Comparison of ENCODE assay signal across 16 mouse cellular contexts in genomic region chr9:69763681-69764585, GRCm38 (mm10). TPM values are rescaled to one million over a fixed set of nuclear protein-coding genes. Genes with fewer than 3 reads are reported as not detected.
DNase-seq lines count a peak whose midpoint lies in the region; ATAC-seq and TF ChIP-seq lines count a peak whose summit lies in the region.
"Had no signal": no experiment of that assay in that cellular context is flagged by ENCODE, and none has a peak within 500 bp of the region (broad histone marks: within the 10 kb centered on the region; RNA-seq: fewer than 3 reads in every experiment).

No protein-coding gene starts in this region.

- H3K27me3 ChIP-seq in hindbrain, embryonic 13.5 days = peaks cover 97% of the 10 kb centered on the region
- peaks cover 67% of the 10 kb centered on the region for H3K27me3 ChIP-seq in midbrain, embryonic 15.5 days (replicated peaks)
- H3K27me3 ChIP-seq in intestine, postnatal 0 days (replicated peaks; ENCODE audit: control insufficient read depth, insufficient read depth, low read length) = peaks cover 99% of the 10 kb centered on the region

- H3K4me2 ChIP-seq in hindbrain, embryonic 13.5 days = peak overlapping the region; percentile 52
- H3K4me2 ChIP-seq in midbrain, embryonic 15.5 days = peak overlapping the region; percentile 43
- H3K4me2 ChIP-seq in intestine, postnatal 0 days (replicated peaks; ENCODE audit: low read depth) = no peak overlapping the region
- H3K4me2 ChIP-seq: embryonic facial prominence, embryonic 13.5 days; heart, embryonic 12.5 days; intestine, embryonic 15.5 days; liver, embryonic 11.5 days had no signal

- H3K9me3 ChIP-seq in hindbrain, embryonic 13.5 days = no peaks in the 10 kb centered on the region
- H3K9me3 ChIP-seq in midbrain, embryonic 15.5 days = no peaks in the 10 kb centered on the region
- no peaks in the 10 kb centered on the region for H3K9me3 ChIP-seq in intestine, postnatal 0 days (ENCODE audit: control insufficient read depth)
- H3K9me3 ChIP-seq: embryonic facial prominence, embryonic 13.5 days; heart, embryonic 12.5 days; intestine, embryonic 15.5 days had no signal

- under 1% methylated on average over 25 of the region's 25 CpGs for WGBS in hindbrain, embryonic 13.5 days
- 1% methylated on average over 25 of the region's 25 CpGs for WGBS in midbrain, embryonic 15.5 days
- WGBS in intestine, postnatal 0 days = under 1% methylated on average over 25 of the region's 25 CpGs

- DNase-seq in heart, adult 11 months = peak; percentile 72
- DNase-seq in heart, postnatal 4 days = no peak
- DNase-seq in R1 (ENCODE audit: low read depth, low spot score) = peak; percentile 26
- DNase-seq in cerebellum, postnatal 14 days = no peak
- DNase-seq in adrenal gland, adult 2 months = no peak
- DNase-seq: adrenal gland, postnatal 10 days; lung, postnatal 14 days had no signal

- no peak for ATAC-seq in hindbrain, embryonic 13.5 days (ENCODE audit: low FRiP score)
- ATAC-seq in midbrain, embryonic 15.5 days (replicated peaks) = no peak
- ATAC-seq in intestine, postnatal 0 days = no peak
- ATAC-seq: intestine, embryonic 15.5 days had no signal

- H3K4me3 ChIP-seq in hindbrain, embryonic 13.5 days = peak overlapping the region; percentile 4; the same call in 1 of the 2 replicates
- H3K4me3 ChIP-seq in midbrain, embryonic 15.5 days = peak overlapping the region; percentile 22
- H3K4me3 ChIP-seq in intestine, postnatal 0 days (ENCODE audit: low read depth, low read length) = no peak overlapping the region
- H3K4me3 ChIP-seq: embryonic facial prominence, embryonic 13.5 days; heart, embryonic 12.5 days; intestine, embryonic 15.5 days had no signal

- no peak overlapping the region for H3K27ac ChIP-seq in hindbrain, embryonic 13.5 days
- H3K27ac ChIP-seq in midbrain, embryonic 15.5 days = peak overlapping the region; percentile 71
- H3K27ac ChIP-seq in intestine, postnatal 0 days (ENCODE audit: low read depth, low read length) = no peak overlapping the region
- H3K27ac ChIP-seq: embryonic facial prominence, embryonic 13.5 days; intestine, embryonic 15.5 days had no signal

- H3K9ac ChIP-seq in hindbrain, embryonic 13.5 days = peak overlapping the region; percentile 39; the same call in 1 of the 2 replicates
- H3K9ac ChIP-seq in midbrain, embryonic 15.5 days = no peak overlapping the region; the same call in 1 of the 2 replicates
- H3K9ac ChIP-seq in intestine, postnatal 0 days (ENCODE audit: low read depth, low read length) = no peak overlapping the region
- H3K9ac ChIP-seq: embryonic facial prominence, embryonic 13.5 days; heart, embryonic 12.5 days; intestine, embryonic 15.5 days had no signal

- peaks cover 57% of the 10 kb centered on the region for H3K4me1 ChIP-seq in hindbrain, embryonic 13.5 days (replicated peaks)
- peaks cover 44% of the 10 kb centered on the region for H3K4me1 ChIP-seq in midbrain, embryonic 15.5 days
- H3K4me1 ChIP-seq in intestine, postnatal 0 days (replicated peaks; ENCODE audit: control insufficient read depth, insufficient read depth, low read length) = no peaks in the 10 kb centered on the region

- no peaks in the 10 kb centered on the region for H3K36me3 ChIP-seq in hindbrain, embryonic 13.5 days
- H3K36me3 ChIP-seq in midbrain, embryonic 15.5 days (replicated peaks) = no peaks in the 10 kb centered on the region
- no peaks in the 10 kb centered on the region for H3K36me3 ChIP-seq in intestine, postnatal 0 days (ENCODE audit: control insufficient read depth, insufficient read depth)
- H3K36me3 ChIP-seq: embryonic facial prominence, embryonic 13.5 days; heart, embryonic 12.5 days; intestine, embryonic 15.5 days had no signal

- TF ChIP-seq CTCF in intestine, postnatal 0 days (IDR thresholded peaks at IDR 0.05; ENCODE audit: low read depth) = no peak

RNA-seq across cellular contexts. Expression of gene Foxb1, which starts 3.2 kb away (rescaled TPM):
- total RNA-seq in heart, postnatal 4 days (2021) = not detected
- 8.5 and 10.5 TPM in 2 replicates for polyA plus RNA-seq in hindbrain, embryonic 13.5 days (2015; fragmentation: Nextera tagmentation; extraction: Ambion mirVana)
- 15.1 and 20.7 TPM in 2 replicates for polyA plus RNA-seq in midbrain, embryonic 15.5 days (2015; fragmentation: Nextera tagmentation; extraction: Ambion mirVana)
- not detected in 2 replicates for polyA plus RNA-seq in intestine, postnatal 0 days (2015; fragmentation: Nextera tagmentation; extraction: Ambion mirVana)
- total RNA-seq in adrenal gland, adult 2 months (2021) = not detected
- not detected in 2 replicates for polyA plus RNA-seq in adrenal gland, adult 2 months (2012; rRNA removed)
- total RNA-seq: adrenal gland, postnatal 10 days; neutrophil, adult 5-6 weeks had no signal
- polyA plus RNA-seq: heart, embryonic 12.5 days; intestine, embryonic 15.5 days; liver, embryonic 11.5 days; testis, adult 2 months had no signal

Comparison
In these comparisons a context has a peak if more than half of its experiments do, and no peak if none do; other contexts are left out.
1. DNase-seq: peak in heart, adult 11 months (single experiment) and R1 (single experiment); none in heart, postnatal 4 days (single experiment), cerebellum, postnatal 14 days (0 of 2) and adrenal gland, adult 2 months (single experiment).